Mouse (Mus musculus) adrenal gland, adult 8-10 months (tissue): ENCODE measurements around the gene Usp31. TPM values are rescaled to one million over a fixed set of nuclear protein-coding genes. Genes with fewer than 3 reads are reported as not detected.

Experiments
- DNase-seq: peaks from one replicate; pipeline ENCODE4 v3.0.0; 2022
- total RNA-seq, 4 experiments: library from RNA; stranded (reverse); gene quantifications; 2 replicates each; pipeline ENCODE4 v1.2.4; 2022

The Usp31 gene
- total RNA-seq, 4 experiments from 2014 or later: 14.1 to 18.5 (median 16.1) TPM

DNA sequence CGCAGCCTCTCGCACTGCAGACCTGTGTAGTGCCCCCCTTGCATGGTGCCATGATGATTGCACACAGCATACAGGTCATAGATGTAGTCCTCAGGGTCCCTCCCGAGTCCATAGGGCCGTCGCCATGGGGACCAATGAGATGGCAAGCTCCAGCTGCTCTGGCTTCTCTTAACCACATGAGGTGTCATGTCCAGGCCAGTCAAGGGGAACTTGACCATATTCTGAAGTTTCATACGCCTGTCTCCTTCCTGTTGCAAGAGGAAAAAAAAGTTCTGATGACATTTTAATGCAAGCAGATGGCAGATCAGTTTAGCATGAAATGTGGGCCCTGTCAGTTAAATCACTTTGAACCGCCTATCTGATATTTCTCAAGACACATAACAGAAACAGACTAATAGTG, 48.2 kb downstream of the Usp31 start:
- DNase-seq: no peak

DNA sequence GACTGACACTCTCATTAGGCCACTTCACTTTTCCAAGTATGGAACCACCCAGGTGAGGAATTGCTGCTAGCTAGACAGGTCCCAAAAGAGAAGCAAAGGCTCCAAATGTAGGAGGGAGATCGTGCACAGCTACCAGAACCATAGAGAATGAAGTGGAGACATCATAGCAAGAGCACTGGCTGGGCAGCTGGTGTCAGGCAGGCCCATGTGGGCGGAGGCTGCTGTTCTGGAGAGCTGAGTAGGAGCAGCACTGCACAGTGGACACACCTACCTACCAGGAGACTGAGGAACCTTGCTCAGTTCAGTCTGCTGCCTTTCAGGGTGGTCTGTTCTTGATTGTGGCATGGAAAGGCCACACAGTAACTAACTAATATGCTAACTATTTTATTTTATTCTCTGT, 52.4 kb downstream of the Usp31 start:
- no peak for DNase-seq

DNA sequence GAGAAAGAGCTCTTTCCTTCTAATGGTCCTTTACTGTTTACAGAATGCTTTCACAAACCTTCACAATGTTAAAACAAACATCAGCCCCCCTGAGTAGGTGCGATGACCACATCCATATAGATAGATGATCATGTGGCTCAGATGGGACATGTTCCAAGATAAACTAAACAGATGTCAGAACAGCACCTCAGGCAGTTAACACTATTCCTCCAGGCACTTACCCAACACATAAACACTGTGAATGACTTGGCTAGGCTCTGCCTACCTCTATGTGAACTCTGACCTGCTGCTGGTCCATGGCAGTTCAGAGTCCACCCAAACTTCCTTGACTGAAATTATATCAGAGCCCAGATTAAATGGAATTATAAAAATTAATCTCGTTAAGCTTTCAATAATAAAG, 54.4 kb downstream of the Usp31 start:
- DNase-seq: no peak

DNA sequence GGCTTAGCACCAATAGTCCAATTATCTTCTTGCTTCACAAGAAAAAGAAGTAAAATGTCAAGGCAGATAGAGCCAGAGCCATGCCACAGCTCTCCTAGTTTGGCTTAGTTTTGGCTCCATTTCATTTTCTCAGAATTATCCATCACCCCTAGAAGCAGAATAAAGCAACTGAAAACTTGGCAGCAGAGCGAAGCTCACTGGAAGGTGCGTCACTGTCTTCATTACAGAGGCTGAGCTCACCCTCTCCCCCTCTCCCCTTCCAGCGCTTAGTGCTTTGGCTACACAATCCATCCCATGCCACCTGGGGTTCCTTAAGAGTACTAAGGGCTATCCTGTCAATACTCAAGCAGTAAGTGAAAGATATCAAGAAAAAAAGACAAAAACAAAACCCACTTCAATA, 56.3 kb downstream of the Usp31 start:
- DNase-seq: peak; percentile 42

DNA sequence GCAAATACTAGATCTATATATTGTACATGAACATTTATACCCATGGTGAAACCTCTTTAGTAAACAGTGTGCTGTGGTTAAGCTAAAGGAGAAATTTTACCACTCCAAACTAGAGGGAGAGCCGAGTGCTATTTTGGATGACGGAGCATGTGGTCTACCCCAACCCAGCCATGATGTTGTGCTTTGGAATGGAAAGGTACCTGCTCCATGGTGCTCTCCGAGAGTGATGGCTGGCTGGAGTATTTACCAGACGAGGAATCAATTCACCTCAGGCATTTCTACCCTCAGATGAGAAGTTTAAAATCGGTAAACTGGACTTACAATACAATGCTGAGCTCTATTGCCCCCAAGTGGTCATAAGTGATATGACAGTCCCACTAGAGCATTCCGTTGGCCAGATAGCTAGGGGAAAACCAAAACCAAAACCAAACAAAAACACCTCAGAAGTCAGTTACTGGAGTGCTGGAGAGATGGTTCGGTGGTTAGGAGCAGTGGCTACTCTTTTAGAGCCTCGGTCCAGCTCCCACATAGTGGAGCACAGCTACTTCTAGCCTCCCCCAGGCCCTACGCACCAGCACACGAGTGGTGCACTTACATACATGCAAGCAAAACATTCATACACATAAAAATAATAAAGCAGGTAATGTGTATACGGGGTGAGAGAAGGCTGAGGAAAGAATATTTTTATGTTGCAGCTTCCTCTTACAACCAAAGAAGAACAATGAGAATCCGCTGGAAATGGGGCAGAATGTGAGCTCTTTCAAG, 65.9 kb downstream of the Usp31 start:
- DNase-seq: peak; percentile 36

DNA sequence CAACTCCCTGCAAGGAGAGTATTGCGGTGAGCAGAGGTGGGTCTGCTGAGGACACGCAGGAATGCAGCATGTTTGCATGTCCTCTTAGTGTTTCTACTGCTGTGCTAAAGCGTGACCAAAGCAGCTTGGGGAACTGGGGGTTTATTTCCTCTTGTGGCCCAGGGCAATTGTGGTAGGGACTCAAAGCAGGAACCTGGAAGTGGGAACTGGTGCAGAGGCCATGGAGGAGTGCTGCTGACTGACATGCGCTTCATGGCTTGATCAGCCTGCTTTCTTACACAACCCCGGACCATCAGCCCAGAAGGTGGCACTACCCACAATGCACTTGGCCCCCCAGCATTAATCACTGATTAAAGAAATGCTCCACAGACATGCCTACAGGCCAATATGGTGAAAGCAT, 70.3 kb downstream of the Usp31 start:
- DNase-seq: no peak

DNA sequence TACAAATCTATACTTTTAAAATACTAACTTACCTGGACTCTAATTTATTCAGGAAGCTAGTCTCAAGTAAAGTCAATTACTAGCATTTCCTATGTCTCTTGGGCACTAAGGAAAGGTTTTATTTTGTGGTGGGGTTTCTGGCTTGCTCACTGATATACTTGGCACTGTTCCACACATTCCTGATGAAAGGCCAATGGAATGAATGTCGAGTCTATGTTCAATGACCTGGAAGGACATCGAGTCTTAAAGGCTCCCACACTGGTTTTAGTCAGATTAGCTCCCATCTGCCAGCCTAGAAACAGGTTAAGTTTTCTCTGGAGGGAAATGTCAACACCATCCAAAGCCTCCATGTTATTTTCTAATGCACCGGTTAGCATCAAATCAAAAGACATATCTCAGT, 72.8 kb downstream of the Usp31 start:
- DNase-seq: no peak

DNA sequence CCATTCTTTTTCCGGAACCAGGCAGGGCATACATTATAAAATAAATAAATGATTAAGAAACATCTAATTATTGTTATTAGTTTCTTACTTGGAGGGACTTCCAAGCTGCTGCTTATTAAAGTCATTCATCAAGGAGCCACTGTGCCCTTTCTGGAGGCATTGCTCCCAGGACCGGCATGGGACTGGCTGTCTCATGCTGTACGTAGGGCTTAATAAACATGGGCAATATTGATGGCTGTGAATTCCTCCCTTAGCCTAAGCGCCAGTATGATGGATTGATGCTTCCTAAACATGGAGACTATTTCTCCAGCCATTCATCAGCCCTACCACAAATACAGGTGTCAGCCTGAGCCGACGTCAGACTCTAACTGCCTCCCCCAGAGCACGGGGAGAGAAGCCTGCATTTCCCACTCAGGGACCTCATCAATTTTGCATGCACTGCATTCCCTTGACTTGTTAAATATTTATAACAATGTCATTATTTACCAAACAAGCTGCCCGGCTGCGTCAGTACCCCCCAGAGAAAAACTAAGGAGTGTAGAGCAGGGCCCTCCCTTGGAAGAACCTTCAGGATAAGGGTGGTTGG, 84.1 kb downstream of the Usp31 start:
- no peak for DNase-seq

DNA sequence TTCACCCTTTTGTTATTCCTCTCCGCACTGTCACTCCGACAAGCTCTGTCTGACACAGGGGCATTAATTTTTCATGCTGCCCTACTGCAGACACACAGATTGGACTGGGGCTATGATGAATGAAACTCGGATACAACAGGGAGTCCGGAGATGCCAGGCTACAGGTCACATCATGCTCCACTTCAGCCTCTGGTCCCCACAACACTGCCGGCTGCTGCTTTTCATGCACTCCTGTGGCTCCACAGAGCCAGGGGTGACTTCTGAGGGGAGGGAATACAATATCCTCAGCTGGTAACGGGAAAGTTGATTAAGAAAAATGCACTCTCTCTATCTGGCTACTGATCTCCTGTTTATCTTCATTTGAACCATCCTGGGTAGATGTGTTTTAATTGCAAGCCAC, 84.6 kb downstream of the Usp31 start:
- no peak for DNase-seq

DNA sequence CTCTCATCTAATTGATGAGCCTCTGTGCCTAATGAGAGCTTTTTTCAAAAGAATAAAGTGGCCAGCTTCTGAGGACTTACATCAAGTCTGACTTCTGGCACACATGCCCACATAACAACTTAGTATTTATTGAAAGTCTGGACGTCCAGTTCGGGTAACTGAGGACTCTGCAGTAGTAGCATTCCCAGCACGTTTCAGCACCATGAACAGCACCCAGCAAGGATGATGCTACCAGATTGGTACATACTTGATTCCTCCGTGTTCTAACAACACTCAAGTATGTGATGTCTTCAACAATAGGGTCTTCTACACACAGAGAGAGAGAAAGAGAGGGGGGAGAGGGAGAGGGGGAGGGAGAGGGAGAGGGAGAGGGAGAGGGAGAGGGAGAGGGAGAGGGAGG, 105.4 kb downstream of the Usp31 start:
- no peak for DNase-seq

DNA sequence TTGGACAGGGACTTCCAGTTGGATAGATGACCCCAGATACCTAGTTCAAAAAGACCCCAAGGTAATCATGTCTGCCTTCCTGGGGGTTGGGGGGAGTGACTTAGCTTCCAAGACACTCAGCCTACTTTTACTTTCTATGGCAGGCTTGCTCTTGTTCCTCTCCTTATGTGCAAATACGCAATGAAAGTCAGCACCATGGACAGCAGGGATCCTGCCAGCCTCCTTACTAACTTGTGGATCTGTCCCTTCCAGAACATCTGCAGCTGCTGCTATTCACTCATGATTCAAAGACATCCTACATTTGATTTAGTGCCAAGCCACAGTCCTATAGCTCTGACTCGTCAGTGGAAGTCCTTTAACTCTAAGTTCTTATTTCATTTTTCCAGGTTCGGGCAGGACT, 110.7 kb downstream of the Usp31 start:
- no peak for DNase-seq

DNA sequence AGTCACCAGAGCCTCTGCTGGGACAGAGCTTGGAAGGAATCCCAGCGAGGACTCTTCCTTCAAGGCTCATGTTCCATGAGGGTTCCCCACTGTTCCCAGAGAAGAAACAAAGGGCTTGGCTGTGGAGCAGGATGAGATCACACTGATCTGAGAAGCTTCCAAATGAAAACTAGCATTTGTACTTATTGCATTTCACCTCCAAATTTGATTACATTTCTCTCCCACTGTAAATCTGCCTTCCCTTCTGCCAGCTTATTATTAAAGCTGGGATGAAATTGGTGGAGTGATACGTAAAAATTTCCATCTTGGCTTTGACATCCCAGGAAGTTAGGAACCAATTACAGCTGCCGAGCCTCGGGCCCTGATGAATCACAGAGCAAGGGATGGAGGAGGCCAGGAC, 111.6 kb downstream of the Usp31 start:
- no peak for DNase-seq

DNA sequence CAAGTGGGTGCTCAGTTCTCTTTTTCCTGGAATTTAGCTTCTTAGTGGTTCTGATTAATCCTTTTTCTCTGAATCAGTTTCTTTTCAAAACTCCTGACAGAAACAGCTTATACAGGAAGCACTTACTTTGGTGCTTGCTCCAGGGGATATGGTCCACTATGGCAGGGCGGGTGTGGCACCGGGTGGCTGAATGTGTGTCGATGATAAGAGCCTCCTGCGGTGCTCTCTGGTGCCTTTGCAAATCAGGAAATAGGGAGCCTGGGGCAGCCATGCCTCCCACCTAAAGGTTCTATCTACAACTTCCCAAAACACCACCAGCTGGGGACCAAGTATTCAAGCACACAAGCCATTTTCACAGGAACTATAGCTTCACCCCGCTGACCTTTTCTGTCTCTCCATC, 112.0 kb downstream of the Usp31 start:
- no peak for DNase-seq

DNA sequence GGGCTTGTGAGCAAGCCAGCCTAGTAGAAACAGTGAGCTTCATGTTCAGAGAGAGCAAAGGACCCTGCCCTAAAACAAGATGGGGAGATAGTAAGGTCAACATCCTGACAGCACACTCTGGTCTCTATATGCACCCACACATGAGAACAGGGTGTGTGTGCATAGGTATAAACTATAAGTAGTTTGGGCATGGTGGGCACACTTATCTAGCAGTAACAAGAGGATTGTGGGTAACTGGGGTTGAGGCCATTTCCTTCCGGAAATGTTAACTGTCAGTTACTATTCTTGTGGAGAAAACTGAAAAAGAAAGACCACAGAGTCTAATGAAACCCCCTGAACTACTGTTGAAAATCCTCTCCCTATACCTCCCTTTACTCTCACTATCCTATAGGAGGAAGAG, 112.4 kb downstream of the Usp31 start:
- DNase-seq: no peak

Other genes starting within 250 kb of the Usp31 start
- under 1 TPM in 1 of 4 experiments, not detected in 3; 0.10 TPM for gene Scnn1g, start 27.2 kb upstream of the Usp31 start, total RNA-seq
- gene Scnn1b, start 157.8 kb upstream of the Usp31 start, total RNA-seq: under 1 TPM; 0.11 to 0.44 (median 0.13) TPM